Mouse (Mus musculus) liver (tissue): ENCODE results near the gene Ube2ql1.

Source experiments
- DNase-seq: peaks from one replicate; pipeline ENCODE4 v3.0.0-alpha.2; 2020; ENCODE audit warnings: mixed read lengths

Ube2ql1 gene

GRCm38 (mm10) chr13:69707496-69707895, 32.2 kb downstream of the Ube2ql1 start:
- DNase-seq = no peak

- DNase-seq = no peak
These were observed 32.8 kb downstream of the Ube2ql1 start for GRCm38 (mm10) chr13:69706919-69707318.

GRCm38 (mm10) chr13:69703505-69703904, 36.2 kb downstream of the Ube2ql1 start:
- DNase-seq = no peak

GRCm38 (mm10) chr13:69701397-69701796, 38.3 kb downstream of the Ube2ql1 start:
- DNase-seq = no peak

- DNase-seq = peak; percentile 41
These were observed 38.9 kb downstream of the Ube2ql1 start for GRCm38 (mm10) chr13:69700827-69701226.

GRCm38 (mm10) chr13:69696333-69696991, 43.2 kb downstream of the Ube2ql1 start:
- peak; percentile 65 for DNase-seq

- DNase-seq = peak; percentile 44
These were observed 48.6 kb downstream of the Ube2ql1 start for GRCm38 (mm10) chr13:69691074-69691473.

- DNase-seq = no peak
These were observed 52.7 kb downstream of the Ube2ql1 start for GRCm38 (mm10) chr13:69687023-69687422.

GRCm38 (mm10) chr13:69685406-69685818, 54.3 kb downstream of the Ube2ql1 start:
- DNase-seq = no peak

GRCm38 (mm10) chr13:69673921-69674618, 65.6 kb downstream of the Ube2ql1 start:
- no peak for DNase-seq

- no peak for DNase-seq
These were observed 66.3 kb downstream of the Ube2ql1 start for GRCm38 (mm10) chr13:69673197-69673920.

GRCm38 (mm10) chr13:69672565-69672964, 67.1 kb downstream of the Ube2ql1 start:
- DNase-seq = no peak

- no peak for DNase-seq
These were observed 67.6 kb downstream of the Ube2ql1 start for GRCm38 (mm10) chr13:69672121-69672520.

- no peak for DNase-seq
These were observed 85.2 kb downstream of the Ube2ql1 start for GRCm38 (mm10) chr13:69654508-69654907.
